Mouse (Mus musculus) spleen, adult 2 months (tissue): Measurements from ENCODE around the gene Cblc.

ENCODE experiments used
- CTCF ChIP-seq: fragments of 200-500 bp; IDR thresholded peaks from 2 replicates; pipeline ENCODE4 v1.5.1; 2011; ENCODE audit warnings: mild to moderate bottlenecking, inconsistent platforms; ENCODE audit not compliant: insufficient read depth, insufficient read length, insufficient replicate concordance; ENCODE audit errors: extremely low read depth
- POLR2A ChIP-seq: fragments of 200-500 bp; IDR thresholded peaks from 2 replicates; pipeline ENCODE4 v1.6.1; 2011; ENCODE audit warnings: low read depth, low read length, inconsistent platforms

DNA sequence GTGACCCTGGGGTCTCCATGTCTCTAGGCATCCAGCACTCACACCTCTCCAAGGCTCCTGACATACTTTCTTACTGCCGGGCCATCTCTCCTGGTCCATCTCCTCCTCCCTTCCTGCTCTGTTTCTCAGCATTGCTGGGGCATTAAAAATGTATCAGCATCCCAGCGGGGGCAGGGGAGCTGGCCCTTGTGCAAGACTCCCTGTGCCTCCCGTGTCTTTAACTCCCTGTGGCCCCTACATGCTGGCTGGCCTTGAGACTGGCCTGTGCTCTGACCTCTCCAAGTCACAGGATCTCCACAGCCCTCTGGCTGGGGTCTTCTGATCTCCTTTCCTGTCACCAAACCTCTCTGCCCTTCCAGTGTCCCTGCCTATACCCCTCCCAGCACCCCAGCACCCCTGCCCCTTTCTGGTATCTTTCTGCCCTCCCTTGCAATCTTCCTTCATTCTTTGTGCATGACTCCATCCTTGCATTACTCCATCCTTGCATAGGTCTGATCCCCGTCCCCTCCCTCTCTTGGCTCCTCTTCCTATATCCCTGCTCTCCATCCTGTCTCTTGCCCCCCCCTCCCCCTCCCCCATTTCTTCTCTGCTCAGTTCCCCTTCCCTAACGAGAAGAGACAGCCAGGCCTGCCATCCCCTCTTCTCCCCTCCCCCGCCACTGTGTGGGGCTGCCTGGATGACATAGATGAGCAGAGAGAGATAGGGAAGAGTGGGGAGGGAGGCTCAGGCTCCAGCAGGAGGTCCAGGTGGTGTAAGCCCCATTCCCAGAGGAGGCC, 50.0 kb downstream of the Cblc start:
- TF ChIP-seq CTCF (no peak), POLR2A (no peak)
